Mouse (Mus musculus) ES-Bruce4 (cell line): ENCODE measurements at regions not wholly inside any gene's neighbourhood (a gene's known extent, or its start where the extent isn't known, plus 50 kb on each side); places are given as distances from the start of the nearest gene placed in this dataset.

Experiments used
- CTCF ChIP-seq: IDR thresholded peaks from one replicate; pipeline ENCODE4 v1.8.1; 2011; ENCODE audit warnings: low read depth, low read length
- EP300 ChIP-seq: IDR thresholded peaks from 2 replicates; pipeline ENCODE4 v1.6.1; 2011; ENCODE audit warnings: low read depth, low read length; ENCODE audit not compliant: insufficient read depth
- POLR2A ChIP-seq: IDR thresholded peaks from one replicate; pipeline ENCODE4 v1.8.1; 2011; ENCODE audit warnings: low read length; ENCODE audit not compliant: insufficient read depth

DNA sequence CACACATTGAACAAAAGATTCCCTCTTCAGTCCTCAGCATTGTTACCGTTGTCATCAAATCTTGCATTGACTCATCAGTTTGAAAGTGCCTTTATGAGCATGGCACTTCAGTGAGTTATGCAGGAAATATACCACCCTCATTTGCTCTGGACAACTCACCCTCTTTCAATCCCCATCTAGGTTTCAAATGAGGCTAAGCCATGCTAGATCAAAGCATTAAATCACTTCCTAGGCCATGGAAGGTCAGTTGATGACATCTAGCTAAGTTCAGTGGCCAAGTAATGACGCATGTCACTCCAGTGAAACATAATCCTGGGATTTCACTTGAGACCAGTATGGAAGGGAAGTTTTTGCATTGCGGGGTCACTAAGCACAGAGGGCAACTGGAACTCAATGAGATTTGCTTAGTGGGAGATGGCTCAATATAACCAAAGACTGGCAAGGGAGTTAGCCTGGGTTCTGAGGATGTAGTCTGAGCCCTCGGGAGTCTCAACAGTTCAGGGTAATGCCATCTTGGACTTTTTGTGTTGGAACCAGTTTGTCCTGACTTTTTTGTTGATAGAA lies 562.0 kb upstream of the Sall1 start:
- no peak for TF ChIP-seq POLR2A
- TF ChIP-seq CTCF = no peak
- TF ChIP-seq EP300 = no peak
